Mouse (Mus musculus) testis, adult 2 months (tissue): ENCODE results near the gene Pard3b.

ENCODE experiments used
- CTCF ChIP-seq: fragments of 200-500 bp; IDR thresholded peaks from 2 replicates; pipeline ENCODE4 v1.5.1; 2012; ENCODE audit warnings: low read depth, mild to moderate bottlenecking, inconsistent platforms, low read length, moderate library complexity; ENCODE audit not compliant: control insufficient read depth, insufficient read depth, insufficient replicate concordance
- POLR2A ChIP-seq: fragments of 200-500 bp; IDR thresholded peaks from 2 replicates; pipeline ENCODE4 v1.6.1; 2012; ENCODE audit warnings: low read depth, mild to moderate bottlenecking, inconsistent platforms, low read length, moderate library complexity; ENCODE audit not compliant: control insufficient read depth

- TF ChIP-seq CTCF (no peak), POLR2A (no peak)
Observed at GRCm38 (mm10) chr1:62679466-62679865, 1040.8 kb downstream of the Pard3b start.
